Mouse (Mus musculus) heart, adult 8-10 months (tissue): ENCODE results near the gene Aven. TPM values are rescaled to one million over a fixed set of nuclear protein-coding genes. Genes with fewer than 3 reads are reported as not detected.
A peak's percentile ranks its signal among the peaks of the same experiment; 100 is the strongest.
"Not testable (repeated sequence)": the region's sequence is repeated elsewhere in the genome, so short reads cannot be mapped to it uniquely, and the experiment has no call there.

Source experiments
- DNase-seq: peaks from one replicate; pipeline ENCODE4 v3.0.0; 2022; ENCODE audit warnings: low spot score
- total RNA-seq, 4 experiments: library from RNA; stranded (reverse); gene quantifications; 2 replicates each; pipeline ENCODE4 v1.2.4; 2022

The Aven gene
- total RNA-seq: 10 to 100 TPM; 16.7 to 19.1 (median 18.9) TPM

DNA sequence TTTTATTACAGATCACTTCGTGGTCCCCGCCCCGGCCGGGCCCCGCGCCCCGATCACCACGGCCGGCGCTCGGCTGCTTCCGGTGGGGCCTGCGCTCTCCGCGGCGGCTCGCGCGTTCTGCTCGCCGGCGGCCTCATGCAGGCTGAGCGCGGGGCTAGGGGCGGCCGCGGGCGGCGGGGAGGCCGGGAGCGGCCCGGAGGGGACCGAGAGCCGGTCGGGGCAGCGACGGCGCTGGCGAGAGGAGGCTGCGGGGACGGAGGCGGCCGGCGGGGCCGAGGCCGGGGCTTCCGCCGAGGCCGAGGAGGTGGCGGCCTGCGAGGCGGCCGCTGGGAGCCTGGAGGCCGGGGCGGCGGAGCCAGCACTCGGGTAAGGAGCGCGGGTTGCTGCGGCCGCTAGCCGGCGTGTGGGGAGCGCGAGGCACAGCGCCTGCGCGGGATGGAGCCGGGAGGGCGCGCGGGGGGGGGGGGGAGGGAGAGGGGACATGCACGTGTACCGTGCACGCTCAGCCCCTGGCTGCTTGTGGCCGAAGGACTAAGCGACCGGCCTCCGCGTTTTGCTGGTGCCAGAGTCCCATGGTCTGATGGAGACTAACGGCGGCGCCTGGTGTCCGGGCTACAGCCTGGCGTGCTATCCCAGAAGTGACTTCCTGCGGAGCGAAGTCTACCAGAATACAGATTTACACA is at the start of gene Aven:
Gene Aven (plus strand): TSS at position 109 of the 683 bp plus-strand sequence.
- peak; percentile 75 for DNase-seq

DNA sequence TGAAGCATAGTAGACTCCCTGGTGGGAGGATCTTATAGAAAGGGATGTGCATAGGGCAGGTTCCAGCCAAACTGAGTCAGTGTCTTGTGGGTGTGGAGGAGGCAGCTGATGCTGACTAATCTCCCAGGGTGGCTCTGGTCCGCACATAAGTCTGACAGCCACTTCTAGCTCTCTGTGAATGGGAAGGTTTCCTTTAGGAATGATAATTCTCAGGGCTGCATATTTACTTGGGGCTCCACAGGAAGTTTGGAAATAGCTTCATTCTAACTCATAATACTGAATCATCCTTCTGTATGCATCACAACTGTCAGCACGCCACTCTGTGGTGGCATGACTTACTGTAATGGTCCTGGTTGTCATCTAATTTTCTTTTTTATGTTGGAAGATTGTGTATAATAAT is 49.3 kb upstream of the Aven start:
- DNase-seq: no peak

DNA sequence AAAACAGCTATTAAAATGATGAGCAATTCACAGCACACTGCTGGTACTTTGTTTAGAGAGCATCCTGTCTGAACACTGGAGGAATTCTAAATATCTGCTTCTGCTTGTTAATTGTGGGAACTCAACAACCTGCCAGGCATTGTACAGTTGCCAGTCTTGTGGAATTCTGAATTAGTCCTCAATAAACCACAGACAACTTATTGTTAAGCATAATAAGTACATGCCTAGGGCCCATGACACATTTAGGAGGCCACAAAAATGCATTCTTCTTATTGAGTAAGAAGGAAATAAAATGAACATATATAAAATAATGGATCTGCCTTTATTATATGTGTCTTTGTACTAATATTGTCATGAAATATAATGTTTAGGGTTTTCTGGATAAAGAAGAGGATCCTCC is 47.3 kb upstream of the Aven start:
- no peak for DNase-seq

DNA sequence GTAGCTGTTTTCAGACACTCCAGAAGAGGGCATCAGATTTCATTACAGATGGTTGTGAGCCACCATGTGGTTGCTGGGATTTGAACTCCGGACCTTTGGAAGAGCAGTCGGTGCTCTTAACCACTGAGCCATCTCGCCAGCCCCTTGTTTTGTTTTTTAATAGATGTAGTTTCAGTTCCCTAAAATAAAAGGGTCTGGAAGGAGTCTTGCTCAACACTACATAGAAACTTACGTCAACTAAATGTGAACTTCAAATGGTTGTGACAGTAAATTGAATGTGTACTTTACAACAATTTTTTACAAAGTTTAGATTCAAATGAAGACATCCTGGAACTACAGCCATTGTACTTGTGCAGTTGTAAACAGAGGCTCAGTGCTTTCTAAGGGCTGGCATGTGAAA is 44.7 kb upstream of the Aven start:
- not testable (repeated sequence) for DNase-seq

DNA sequence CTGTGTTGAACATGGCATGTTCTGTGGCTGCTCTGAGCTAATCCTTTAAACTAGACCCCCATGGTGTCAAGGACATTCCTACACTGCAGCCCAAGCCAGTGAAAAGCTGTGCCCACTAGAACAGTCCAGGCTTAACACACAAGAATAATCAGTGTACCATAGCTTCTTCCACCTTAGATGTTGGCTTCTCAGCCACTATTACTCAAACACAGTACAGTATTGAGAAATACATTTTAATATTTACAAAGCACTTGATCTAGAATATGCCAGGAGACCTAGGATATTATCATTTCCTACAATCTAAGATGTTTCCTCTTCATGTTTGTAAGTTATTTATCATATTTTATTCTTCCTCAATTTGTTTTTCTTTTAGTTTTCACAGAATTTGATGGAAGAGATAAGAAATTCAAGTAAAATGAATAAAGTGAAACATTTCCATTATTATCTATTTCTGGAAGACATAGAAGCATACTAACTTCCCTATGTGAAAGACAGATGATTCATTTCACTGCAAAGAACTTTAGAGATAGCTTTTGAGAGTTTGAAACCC is 44.2 kb upstream of the Aven start:
- DNase-seq: no peak

DNA sequence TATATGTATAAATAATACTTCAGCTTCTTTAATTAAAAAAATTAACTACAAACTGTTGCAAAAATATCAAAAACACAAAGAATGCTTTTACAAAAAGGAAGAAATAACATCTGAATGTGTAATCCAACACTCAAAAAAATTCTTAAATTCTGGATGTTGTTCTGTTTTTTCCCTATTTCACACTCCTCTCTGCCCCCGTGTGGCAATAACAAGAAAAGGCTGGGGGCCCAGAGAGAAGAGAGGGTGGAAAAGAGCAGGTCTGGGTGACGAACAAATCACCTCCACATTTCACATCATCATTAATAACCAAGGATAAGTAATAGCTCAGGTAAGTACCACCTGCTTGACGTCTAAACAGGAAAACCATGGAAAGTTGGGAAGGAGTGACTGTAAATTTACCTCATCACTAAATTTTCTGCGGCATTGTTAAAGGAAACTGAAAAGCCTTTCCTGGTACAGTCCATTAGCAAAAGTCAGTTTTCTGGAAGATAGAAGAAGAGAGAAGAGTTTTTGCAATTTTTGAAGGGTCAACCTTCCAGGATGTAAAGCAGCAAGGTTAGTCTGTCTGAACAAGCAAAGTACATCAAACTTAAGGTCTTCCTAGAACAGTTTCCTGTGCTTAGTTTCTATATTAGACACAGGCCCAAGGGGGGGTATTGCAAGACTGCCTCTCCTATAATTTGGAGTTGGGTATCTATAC is 43.0 kb upstream of the Aven start:
- no peak for DNase-seq

DNA sequence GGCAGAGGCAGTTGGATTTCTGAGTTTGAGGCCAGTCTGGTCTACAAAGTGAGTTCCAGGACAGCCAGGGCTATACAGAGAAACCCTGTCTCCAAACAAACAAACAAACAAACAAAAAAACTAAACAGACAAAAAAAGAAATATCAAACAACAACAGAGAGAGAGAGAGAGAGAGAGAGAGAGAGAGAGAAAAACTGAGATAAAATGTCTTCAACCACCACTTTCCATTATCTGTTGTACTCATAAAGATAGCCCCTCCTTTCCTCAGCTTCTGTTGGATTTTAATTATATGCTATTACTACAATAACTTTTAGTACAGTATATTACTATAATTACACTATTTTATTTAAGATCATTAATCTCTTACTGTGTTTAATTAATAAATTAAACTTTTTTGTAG is 40.3 kb upstream of the Aven start:
- DNase-seq: not testable (repeated sequence)

DNA sequence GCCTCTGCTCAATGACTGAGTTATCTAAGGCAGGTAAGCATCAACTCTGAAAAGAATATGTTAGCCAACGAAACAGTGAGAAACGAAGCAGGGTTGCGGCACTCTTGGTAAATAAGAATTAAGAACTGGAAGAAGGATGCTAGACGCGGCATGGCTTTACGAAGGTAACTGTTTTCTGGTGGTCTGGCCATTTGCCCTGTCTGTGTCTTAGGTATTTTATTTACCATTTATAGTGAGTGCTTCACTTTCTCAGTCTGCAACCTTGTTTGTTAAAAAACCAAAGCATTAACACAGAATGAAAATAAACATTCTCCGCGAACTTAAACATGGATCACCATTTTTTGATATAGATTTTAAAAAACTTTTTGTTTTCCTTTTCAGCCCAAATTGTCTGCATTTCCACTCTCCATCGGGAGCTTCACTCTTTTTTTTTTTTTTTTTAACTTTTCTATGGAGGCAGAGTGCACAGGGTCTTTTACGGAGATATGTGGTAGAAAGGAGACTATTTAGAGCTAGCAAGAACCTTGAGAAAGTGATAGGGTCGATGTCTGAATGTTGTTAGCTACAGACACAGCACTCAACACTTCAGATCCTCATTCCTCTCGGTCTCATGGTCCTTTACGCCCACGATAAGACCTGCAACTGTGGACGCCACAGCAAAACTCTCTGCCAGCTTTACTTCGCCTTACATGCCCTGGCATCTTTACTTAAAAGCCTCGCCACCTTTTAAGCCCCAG is 38.5 kb upstream of the Aven start:
- DNase-seq: no peak

DNA sequence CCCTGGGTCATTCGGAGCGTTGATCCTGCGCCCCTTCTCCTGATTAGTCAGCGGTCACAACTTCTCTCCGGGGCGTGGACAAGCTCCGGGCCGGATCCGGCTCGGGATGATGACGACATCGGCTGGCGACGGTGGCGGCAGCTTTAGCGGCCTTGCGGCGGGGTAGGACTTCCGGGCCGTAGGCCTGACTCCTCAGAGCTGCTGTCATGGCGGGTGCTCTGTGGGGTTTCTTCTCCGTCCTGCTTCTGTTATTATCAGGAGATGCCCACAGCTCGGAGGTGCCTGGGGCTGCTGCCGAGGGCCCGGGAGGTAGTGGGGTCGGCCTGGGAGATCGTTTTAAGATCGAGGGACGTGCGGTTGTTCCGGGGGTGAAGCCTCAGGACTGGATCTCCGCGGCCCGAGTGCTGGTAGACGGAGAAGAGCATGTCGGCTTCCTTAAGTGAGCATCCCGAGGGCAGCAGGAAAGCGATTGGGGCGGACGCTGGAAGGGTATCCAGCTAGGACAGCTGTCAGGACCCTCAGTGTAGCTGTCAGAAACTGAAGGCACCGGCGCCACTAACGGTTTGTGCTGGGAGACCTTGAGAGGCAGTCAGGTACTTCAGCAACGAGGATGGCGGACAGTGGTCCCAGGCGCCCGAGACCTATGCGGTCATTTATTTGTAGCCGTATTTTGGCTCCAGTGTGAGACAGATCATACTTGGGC is 37.8 kb upstream of the Aven start, which contains the start of gene Emc7:
Gene Emc7 (plus strand): TSS at position 136 of the 703 bp plus-strand sequence.
- DNase-seq: peak; percentile 96

DNA sequence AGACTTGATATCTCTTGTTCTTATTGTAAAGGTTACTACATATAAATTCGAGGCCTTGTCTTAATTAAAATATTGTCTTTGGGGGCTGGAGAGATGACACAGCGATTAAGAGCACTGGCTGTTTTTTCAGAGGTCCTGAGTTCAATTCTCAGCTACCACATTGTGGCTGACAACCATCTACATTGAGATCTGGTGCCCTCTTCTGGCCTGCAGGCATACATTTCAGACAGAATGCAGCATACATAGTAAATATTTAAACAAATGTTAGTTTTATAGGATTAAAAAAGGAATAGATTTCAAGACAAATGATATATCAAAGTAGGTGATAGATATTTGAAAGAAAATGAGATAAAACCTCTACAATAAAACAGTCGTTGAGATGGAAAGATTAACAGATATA is 32.2 kb upstream of the Aven start:
- no peak for DNase-seq

DNA sequence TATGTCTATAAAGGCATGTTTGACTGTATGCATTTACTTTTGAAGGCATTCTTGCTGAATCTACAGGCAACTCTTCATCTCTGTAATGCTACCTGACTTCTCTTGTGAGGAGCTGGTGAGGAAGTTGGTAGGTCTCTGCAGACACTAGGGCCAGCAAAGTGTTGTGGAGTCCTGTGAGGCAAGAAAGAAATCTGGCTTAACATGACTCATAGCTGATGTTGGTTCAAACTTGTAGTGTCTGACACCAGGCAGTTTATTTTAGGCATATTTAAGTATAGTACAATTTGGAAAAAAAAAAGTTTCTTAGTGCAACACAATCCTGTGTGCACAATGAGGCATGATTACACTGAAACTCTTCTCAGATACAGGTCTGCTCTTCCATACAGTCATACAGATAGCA is 23.2 kb upstream of the Aven start:
- no peak for DNase-seq

DNA sequence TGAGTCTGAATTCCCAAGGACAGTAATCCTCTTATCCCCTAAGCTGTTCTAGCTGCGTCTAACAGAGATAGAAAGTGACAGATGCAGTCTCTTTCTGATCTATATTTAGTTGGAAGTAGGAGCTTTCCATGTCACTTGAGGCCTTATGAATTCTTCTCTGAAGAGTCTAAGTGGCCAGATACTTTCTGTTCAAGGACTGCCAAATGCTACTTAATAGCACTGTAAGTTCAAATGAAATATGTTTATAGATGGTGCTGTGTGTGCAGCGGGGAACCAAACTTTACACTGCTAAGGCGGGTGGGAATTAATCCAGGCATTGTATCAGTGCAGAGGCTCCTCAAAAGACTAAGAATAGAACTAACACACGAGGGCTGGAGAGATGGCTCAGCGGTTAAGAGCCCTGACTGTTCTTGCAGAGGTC is 21.8 kb upstream of the Aven start:
- no peak for DNase-seq

DNA sequence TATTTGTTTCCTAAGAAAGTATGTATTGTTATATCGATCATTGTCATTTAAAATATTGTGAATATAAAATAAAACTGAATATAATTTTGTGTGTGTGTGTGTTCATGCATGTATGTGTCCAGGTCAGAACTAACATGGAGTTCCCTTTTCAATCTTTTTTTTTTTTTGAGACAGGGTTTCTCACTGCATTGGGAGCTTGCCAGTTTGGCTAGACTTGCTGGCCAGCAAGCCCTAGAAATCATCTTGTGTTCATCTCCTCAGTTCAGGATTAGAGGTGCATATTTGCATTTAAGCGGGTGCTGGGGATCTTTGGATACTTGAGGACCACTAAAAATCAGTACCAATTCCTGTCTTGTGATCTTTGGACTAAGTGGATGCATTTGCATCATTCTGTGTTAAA is 20.7 kb upstream of the Aven start:
- DNase-seq: no peak

DNA sequence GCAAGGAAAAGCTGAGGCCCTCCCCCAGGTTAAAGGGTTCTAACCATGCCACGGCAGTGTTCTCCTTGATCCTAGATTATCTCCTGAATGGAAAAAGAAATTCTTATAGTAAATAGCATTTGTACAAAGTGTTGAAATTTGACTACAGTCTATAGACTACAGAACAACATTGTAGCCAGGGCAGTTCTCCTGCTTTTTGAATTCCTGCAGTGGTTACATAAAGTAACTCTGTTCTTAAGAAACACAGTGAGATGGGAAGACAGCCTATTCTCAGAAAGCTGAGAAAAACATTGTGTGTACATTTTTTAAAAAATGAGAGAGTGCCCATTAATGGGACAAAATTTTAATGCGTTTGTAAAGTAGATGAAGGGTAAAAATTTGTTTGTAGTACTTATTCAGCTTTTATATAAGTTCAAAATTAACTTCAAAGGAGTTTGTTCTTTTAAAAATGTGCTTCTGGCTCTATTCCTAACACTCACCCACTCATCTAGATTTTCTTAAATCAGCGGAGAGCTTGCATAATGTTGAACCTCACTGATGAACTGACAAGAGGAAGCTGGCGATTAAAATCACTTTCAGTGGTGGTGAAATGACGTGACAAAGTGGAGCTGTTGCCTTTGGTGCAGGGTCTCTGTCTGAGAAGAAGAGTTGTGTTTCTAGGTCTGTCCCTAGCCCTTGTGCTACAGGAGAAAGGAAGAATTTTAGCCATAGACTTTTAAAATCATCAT is 17.6 kb upstream of the Aven start:
- no peak for DNase-seq

DNA sequence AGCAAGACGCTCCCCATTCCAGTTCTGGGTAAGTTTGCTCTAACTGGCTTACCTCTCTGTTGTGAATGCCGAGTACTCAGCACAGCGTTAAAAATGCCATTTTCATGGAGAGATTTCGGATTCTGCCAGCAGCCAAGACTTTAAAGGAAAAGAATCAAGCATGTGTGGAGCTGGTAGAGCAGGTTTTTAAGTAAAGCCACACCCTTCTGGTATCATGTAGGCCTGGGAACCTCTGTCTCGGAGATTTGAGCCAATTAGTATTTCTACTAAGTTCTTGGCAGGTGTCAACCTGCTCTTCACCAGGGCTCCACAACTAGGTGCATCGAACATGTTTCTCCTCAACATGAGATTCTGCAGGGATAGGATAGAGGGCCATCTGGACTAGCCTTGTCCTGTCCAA is 16.2 kb upstream of the Aven start:
- no peak for DNase-seq

DNA sequence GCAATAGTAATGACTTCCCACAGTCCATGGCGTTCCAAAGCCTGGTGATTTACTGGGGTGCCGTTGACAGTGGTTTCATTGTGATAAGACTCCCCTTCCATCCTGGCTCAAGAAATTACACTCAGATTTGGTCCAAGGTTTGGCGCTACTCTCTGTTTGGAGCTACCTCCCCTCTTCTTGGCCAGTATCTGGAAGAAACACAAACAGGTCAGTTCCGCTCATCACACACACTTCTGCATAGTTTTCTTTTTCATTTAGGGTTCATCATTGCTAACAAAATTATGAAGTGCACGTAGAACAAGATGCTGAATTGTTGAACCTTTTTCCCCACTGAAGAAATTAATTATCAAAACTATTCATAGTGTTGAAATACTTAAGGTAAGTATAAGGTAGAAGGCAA is 12.1 kb upstream of the Aven start, which contains the start of gene Chrm5:
Gene Chrm5 (minus strand): TSS at position 101 of the 400 bp plus-strand sequence.
- DNase-seq: no peak

DNA sequence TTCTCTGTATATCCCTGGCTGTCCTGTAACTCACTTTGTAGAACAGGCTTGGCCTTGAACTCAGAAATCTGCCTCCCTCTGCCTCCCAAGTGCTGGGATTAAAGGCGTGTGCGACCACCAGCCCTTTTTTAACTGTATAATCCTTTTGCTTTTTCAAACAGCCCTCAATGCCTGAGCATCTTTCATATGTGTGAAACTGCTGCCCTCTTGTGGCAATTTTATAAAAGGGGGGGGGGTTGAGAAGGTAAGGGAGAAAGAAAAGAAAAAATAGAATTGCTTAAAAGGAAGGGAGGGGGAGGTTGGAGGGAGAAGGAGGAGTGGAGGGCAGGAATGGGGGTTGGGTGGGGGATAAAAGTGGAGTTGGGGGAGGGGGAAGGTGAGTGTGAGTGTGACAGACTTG is 11.2 kb upstream of the Aven start:
- DNase-seq: no peak

DNA sequence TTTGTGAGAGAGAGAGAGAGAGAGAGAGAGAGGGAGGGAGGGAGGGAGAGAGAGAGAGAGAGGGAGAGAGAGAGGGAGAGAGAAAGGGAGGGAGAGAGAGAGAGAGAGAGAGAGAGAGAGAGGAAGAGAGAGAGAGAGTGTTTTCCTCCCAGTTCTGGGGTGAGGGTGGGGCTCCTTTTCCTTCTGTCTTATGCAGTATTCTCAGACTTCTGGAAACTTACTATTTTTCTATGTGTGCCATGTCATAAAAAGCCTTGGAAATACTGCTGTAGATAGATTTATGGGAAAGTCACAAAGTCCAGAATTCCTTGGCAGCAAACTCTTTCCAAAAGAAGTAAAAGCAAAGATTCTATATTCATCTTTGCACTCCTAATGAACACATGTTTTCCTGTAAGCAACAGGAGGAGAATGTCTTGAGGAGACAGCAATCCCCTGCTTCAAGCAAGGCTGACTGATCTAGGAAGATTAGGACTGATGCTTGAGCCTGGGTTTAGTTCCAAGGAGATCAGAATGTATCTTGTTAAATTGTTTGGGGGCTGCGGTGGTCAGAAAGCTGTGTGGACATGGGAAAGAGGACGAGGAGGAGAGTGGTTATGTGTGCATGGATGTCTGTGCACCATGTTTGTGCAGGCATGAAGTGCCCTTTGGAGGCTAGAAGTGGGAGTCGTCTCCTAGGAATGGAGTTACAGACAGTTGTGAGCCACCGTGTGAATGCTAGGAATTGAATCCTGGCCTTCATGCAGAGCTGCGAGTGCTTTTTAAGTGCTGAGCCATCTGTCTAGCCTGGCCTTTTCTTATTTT is 10.0 kb upstream of the Aven start:
- DNase-seq: no peak

DNA sequence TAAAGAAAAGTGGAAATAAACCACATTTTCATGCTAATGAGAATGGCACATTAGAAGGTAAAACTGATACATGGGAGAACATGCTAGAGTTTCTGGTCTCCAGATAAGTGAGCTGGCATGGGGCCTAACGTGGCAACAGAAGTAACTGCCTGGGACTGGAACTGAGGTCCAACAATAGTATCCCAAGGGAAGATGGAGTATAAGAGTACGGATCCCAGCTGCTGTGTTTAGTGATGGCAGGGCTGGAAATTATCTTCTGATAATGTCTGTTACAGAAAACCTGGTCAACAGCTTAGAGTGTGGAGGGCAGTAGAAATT is 9.5 kb upstream of the Aven start:
- no peak for DNase-seq

DNA sequence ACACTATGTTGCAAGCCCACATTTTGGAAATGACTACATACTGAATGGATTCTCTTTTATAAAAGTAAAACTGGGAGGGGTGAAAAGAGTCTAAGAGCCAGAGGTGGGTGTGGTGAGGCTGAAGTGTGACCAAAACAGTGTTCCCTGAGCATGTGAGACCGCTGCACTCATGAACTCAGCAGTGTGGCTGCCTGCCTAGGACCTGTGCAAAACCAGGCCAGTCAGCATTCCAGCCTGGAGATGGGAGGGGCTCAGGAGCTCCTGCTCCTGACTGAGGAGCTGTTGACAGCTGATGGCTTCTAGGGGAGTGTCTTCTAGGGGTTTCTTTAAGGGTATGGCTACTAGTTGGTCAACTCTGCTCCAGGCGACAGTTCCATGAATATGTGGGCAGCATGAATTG is 7.9 kb upstream of the Aven start:
- DNase-seq: no peak
